ENCODE assay signal across 20 mouse cellular contexts in genomic region chr6:52261751-52262462, GRCm38 (mm10). TPM values are rescaled to one million over a fixed set of nuclear protein-coding genes. Genes with fewer than 3 reads are reported as not detected.
DNase-seq lines count a peak whose midpoint lies in the region; ATAC-seq and TF ChIP-seq lines count a peak whose summit lies in the region.
"Had no signal": no experiment of that assay in that cellular context is flagged by ENCODE, and none has a peak within 500 bp of the region (broad histone marks: within the 10 kb centered on the region; RNA-seq: fewer than 3 reads in every experiment).

No protein-coding gene starts in this region.

- peak; percentile 33 for DNase-seq in kidney, adult 18-20 months
- DNase-seq in kidney, adult 9 months = no peak
- peak; percentile 11 for DNase-seq in retina, postnatal 1 day
- no peak for DNase-seq in retina, embryonic 14.5 days (ENCODE audit: low spot score)
- peak; percentile 10 for DNase-seq in hindlimb bud, embryonic 11.5 days (ENCODE audit: extremely low spot score, low read depth, low spot score)
- peak; percentile 16 for DNase-seq in stomach, postnatal 0 days (ENCODE audit: low spot score)
- no peak for DNase-seq in adrenal gland, postnatal 4 days (ENCODE audit: low spot score in 2 of 2)
- DNase-seq: adrenal gland, postnatal 25 days; cerebellum, adult 11 months; right cerebral cortex, postnatal 25 days had no signal

- H3K9me3 ChIP-seq in stomach, postnatal 0 days (ENCODE audit: control insufficient read depth, low read length) = no peaks in the 10 kb centered on the region
- H3K9me3 ChIP-seq: heart, embryonic 13.5 days; hindbrain, embryonic 15.5 days; liver, embryonic 15.5 days had no signal

- no peak overlapping the region for H3K9ac ChIP-seq in stomach, postnatal 0 days (ENCODE audit: low read length)
- H3K9ac ChIP-seq: hindbrain, embryonic 15.5 days; liver, embryonic 15.5 days had no signal

- no peak overlapping the region for H3K27ac ChIP-seq in stomach, postnatal 0 days (replicated peaks)
- H3K27ac ChIP-seq: heart, embryonic 13.5 days; hindbrain, embryonic 15.5 days; liver, embryonic 15.5 days had no signal

- H3K4me2 ChIP-seq in stomach, postnatal 0 days (replicated peaks; ENCODE audit: low read depth) = no peak overlapping the region
- H3K4me2 ChIP-seq: hindbrain, embryonic 15.5 days had no signal

- peaks cover 25% of the 10 kb centered on the region for H3K27me3 ChIP-seq in stomach, postnatal 0 days (ENCODE audit: control insufficient read depth, insufficient read depth, low read length)

- no peaks in the 10 kb centered on the region for H3K36me3 ChIP-seq in stomach, postnatal 0 days (ENCODE audit: control insufficient read depth, insufficient read depth, low read length)
- H3K36me3 ChIP-seq: heart, embryonic 13.5 days; hindbrain, embryonic 15.5 days; liver, embryonic 15.5 days had no signal

- H3K4me1 ChIP-seq in stomach, postnatal 0 days (replicated peaks; ENCODE audit: control insufficient read depth, insufficient read depth) = no peaks in the 10 kb centered on the region

- no peak for ATAC-seq in stomach, postnatal 0 days (ENCODE audit: low FRiP score, low TSS enrichment)
- ATAC-seq in megakaryocyte-erythroid progenitor cell, adult 5-6 weeks (replicated peaks; ENCODE audit: low FRiP score, low TSS enrichment, poor library complexity, severe bottlenecking) = no peak

- TF ChIP-seq CTCF in stomach, postnatal 0 days (IDR thresholded peaks at IDR 0.05; ENCODE audit: low read depth) = no peak

- no peak overlapping the region for H3K4me3 ChIP-seq in stomach, postnatal 0 days (ENCODE audit: low read depth, low read length)

- 4% methylated on average over 9 of the region's 9 CpGs for WGBS in stomach, postnatal 0 days

- TF ChIP-seq EP300 in stomach, postnatal 0 days (optimal IDR thresholded peaks at IDR 0.05) = no peak

RNA-seq across cellular contexts. Expression of gene Hoxa13, which starts 1.2 kb away (rescaled TPM):
- not detected in 2 replicates for polyA plus RNA-seq in stomach, postnatal 0 days (2015; fragmentation: Nextera tagmentation; extraction: Ambion mirVana)
- total RNA-seq in adrenal gland, postnatal 4 days (2021) = not detected
- total RNA-seq in megakaryocyte-erythroid progenitor cell, adult 5-6 weeks (2014; fragmentation: Nextera tagmentation) = not detected in 2 replicates
- total RNA-seq in megakaryocyte-erythroid progenitor cell, adult 5-6 weeks (2017) = not detected in 2 replicates
- total RNA-seq: adrenal gland, postnatal 25 days; common myeloid progenitor, adult 5-6 weeks; left cerebral cortex, adult 18-20 months; megakaryocyte progenitor cell, adult 5-6 weeks; neutrophil, adult 5-6 weeks had no signal
- polyA plus RNA-seq: heart, embryonic 13.5 days; hindbrain, embryonic 15.5 days; large intestine, adult 2 months; liver, embryonic 15.5 days; thymus, postnatal 0 days had no signal

RNA-seq across cellular contexts. Expression of gene Hoxa11, which starts 16.3 kb away (rescaled TPM):
- not detected in 2 replicates for polyA plus RNA-seq in stomach, postnatal 0 days (2015; fragmentation: Nextera tagmentation; extraction: Ambion mirVana)
- 1 to 10 TPM in 1 of 2 experiments, not detected in 1; 3.0 TPM for total RNA-seq in adrenal gland, postnatal 4 days (2021)
- total RNA-seq in megakaryocyte-erythroid progenitor cell, adult 5-6 weeks (2014; fragmentation: Nextera tagmentation) = not detected in 2 replicates
- total RNA-seq in megakaryocyte-erythroid progenitor cell, adult 5-6 weeks (2017) = not detected in 2 replicates
- total RNA-seq: adrenal gland, postnatal 25 days; common myeloid progenitor, adult 5-6 weeks; left cerebral cortex, adult 18-20 months; megakaryocyte progenitor cell, adult 5-6 weeks; neutrophil, adult 5-6 weeks had no signal
- polyA plus RNA-seq: heart, embryonic 13.5 days; hindbrain, embryonic 15.5 days; large intestine, adult 2 months; liver, embryonic 15.5 days; thymus, postnatal 0 days had no signal

RNA-seq across cellular contexts. Expression of gene Hoxa10, which starts 21.3 kb away (rescaled TPM):
- 0.06 TPM in 1 of 2 replicates, not detected in the other for polyA plus RNA-seq in stomach, postnatal 0 days (2015; fragmentation: Nextera tagmentation; extraction: Ambion mirVana)
- 10 to 100 TPM in 1 of 2 experiments, under 1 TPM in 1; 0.87 to 11.1 TPM for total RNA-seq in adrenal gland, postnatal 4 days (2021)
- not detected in 2 replicates for total RNA-seq in megakaryocyte-erythroid progenitor cell, adult 5-6 weeks (2014; fragmentation: Nextera tagmentation)
- 0.34 TPM in 1 of 2 replicates, not detected in the other for total RNA-seq in megakaryocyte-erythroid progenitor cell, adult 5-6 weeks (2017)
- total RNA-seq: adrenal gland, postnatal 25 days; left cerebral cortex, adult 18-20 months; neutrophil, adult 5-6 weeks had no signal
- polyA plus RNA-seq: heart, embryonic 13.5 days had no signal

RNA-seq across cellular contexts. Expression of gene Hoxa9, which starts 31.0 kb away (rescaled TPM):
- polyA plus RNA-seq in stomach, postnatal 0 days (2015; fragmentation: Nextera tagmentation; extraction: Ambion mirVana) = 0.13 and 0.61 TPM in 2 replicates
- total RNA-seq in adrenal gland, postnatal 4 days (2021) = 10 to 100 TPM in 1 of 2 experiments, 1 to 10 TPM in 1; 4.5 to 14.6 TPM
- 7.6 and 9.7 TPM in 2 replicates for total RNA-seq in megakaryocyte-erythroid progenitor cell, adult 5-6 weeks (2014; fragmentation: Nextera tagmentation)
- total RNA-seq in megakaryocyte-erythroid progenitor cell, adult 5-6 weeks (2017) = 10.3 and 27.1 TPM in 2 replicates
- total RNA-seq: left cerebral cortex, adult 18-20 months; neutrophil, adult 5-6 weeks had no signal

RNA-seq across cellular contexts. Expression of gene Hoxa7, which starts 40.3 kb away (rescaled TPM):
- polyA plus RNA-seq in stomach, postnatal 0 days (2015; fragmentation: Nextera tagmentation; extraction: Ambion mirVana) = 8.1 and 8.5 TPM in 2 replicates
- total RNA-seq in adrenal gland, postnatal 4 days (2021) = 10 to 100 TPM; 25.1 to 28.1 TPM
- 3.4 and 4.1 TPM in 2 replicates for total RNA-seq in megakaryocyte-erythroid progenitor cell, adult 5-6 weeks (2014; fragmentation: Nextera tagmentation)
- 2.6 and 3.1 TPM in 2 replicates for total RNA-seq in megakaryocyte-erythroid progenitor cell, adult 5-6 weeks (2017)
- total RNA-seq: left cerebral cortex, adult 18-20 months; neutrophil, adult 5-6 weeks had no signal

Comparison
In these comparisons a context has a peak if more than half of its experiments do, and no peak if none do; other contexts are left out.
1. DNase-seq: peak in kidney, adult 18-20 months (single experiment), retina, postnatal 1 day (single experiment), hindlimb bud, embryonic 11.5 days (single experiment) and stomach, postnatal 0 days (single experiment); none in kidney, adult 9 months (single experiment), retina, embryonic 14.5 days (single experiment) and adrenal gland, postnatal 4 days (0 of 2).